Mouse (Mus musculus): Measurements from ENCODE around the gene Mymx. TPM values are rescaled to one million over a fixed set of nuclear protein-coding genes. Genes with fewer than 3 reads are reported as not detected.

Mymx gene
- polyA plus RNA-seq, 1 experiment, result 0.61 TPM

DNA sequence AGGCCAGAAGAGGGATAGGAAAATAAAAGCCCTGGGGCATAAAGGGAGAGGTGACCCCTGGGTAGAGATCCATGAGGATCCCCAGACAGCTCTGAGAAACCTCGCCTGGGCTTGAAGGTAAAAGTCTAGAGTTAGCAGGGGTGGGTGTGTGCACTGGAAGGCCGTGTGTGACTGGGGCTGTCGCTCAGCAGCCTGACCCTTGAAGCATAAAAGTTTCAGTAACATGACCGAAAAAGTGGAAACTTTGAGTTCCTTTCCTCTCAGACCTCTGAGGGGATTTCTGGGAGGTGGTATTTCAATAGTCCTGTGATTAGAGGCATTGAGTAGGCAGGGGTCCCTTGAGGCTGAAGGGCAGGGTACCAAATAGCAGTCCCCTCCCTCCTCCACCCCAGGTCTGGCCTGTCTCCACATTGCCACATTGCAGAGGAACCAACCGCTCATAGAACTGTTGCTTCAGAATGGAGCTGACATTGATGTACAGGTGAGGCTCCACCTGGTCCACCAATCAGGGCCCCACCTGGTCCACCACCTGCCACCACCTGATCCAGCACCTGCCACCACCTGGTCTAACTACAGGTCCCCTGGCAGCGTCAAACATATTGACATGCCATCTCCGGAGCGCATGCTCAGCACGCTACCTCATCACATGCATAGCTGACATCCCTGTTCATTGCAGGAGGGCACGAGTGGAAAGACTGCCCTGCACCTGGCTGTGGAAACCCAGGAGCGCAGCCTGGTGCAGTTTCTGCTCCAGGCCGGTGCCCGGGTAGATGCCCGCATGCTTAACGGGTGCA, 42.0 kb downstream of the Mymx start:
- Histone ChIP-seq H3K4me1 (replicated peaks; ENCODE audit: control insufficient read depth, insufficient read depth, low read length) (peaks cover 39% of the 10 kb centered on the region), H3K4me3 (ENCODE audit: control insufficient read depth, insufficient read depth, low read length) (no peak overlapping the region), H3K27ac (ENCODE audit: control insufficient read depth, insufficient read depth, low read length) (no peak overlapping the region), H3K27me3 (ENCODE audit: control insufficient read depth, insufficient read depth, low read length) (no peaks in the 10 kb centered on the region), H3K36me3 (ENCODE audit: control insufficient read depth, insufficient read depth, low read length) (0 out of 2 replicates have a peak, but pooled peaks cover 12% of the 10 kb centered on the region)
- DNase-seq, result no peak
- 95% methylated on average over 15 of the region's 15 CpGs for whole genome bisulfite sequencing
- no peak for TF ChIP-seq POLR2A (IDR thresholded peaks at IDR 0.05; ENCODE audit: control insufficient read depth, extremely low read depth, insufficient read depth, low read length, poor library complexity)
- no peak for TF ChIP-seq CTCF (IDR thresholded peaks at IDR 0.05; ENCODE audit: borderline replicate concordance, control insufficient read depth, extremely low read depth, insufficient read depth, low read length, poor library complexity)

DNA sequence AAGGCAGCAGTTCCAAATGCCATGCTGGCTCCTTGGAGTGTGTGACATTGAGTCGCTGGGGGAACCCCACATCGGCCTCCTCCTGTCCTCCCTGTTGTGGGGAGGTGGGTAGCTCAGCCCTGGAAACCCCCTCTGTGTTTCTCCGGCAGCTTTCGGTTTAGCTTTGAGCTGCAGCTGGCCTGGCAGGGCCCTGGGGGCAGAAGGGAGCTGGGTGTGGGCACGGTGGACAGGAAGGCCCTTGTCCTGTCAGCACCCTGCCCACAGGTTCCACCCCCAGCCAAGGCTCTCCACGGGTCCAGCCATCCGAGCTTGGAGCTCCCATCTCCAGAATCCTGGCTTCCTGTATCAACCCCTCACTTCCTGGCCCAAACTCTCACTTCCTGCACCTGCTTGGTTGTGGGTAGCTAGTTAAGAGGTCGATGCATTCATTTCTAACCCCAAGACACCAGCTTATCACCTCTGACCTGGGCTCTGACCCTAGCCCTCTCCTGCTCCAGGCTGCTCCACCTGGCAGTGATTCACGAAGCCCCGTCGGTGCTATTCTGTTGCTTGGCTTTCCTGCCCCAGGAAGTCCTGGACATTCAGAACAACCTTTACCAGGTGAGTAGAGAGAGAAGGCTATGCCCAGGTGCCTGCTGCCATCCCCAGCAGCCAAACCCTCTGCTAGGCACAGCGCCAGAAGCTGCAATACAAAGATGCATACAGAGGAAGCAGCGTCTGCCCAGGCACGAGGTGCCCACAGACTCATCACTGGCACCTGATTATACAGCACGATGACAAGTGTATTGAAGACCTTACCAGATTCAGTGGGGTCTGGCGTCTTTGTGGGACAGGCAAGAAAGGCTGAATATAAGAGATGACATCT, 43.7 kb downstream of the Mymx start:
- DNase-seq, result peak; percentile 56
- Histone ChIP-seq H3K4me1 (replicated peaks; ENCODE audit: control insufficient read depth, insufficient read depth, low read length) (peaks cover 32% of the 10 kb centered on the region), H3K27me3 (ENCODE audit: control insufficient read depth, insufficient read depth, low read length) (no peaks in the 10 kb centered on the region), H3K4me3 (ENCODE audit: control insufficient read depth, insufficient read depth, low read length) (peak overlapping the region; percentile 97), H3K27ac (ENCODE audit: control insufficient read depth, insufficient read depth, low read length) (peak overlapping the region; percentile 91), H3K36me3 (ENCODE audit: control insufficient read depth, insufficient read depth, low read length) (0 out of 2 replicates have a peak, but pooled peaks cover 12% of the 10 kb centered on the region)
- WGBS, result 5% methylated on average over 16 of the region's 16 CpGs
- TF ChIP-seq CTCF (IDR thresholded peaks at IDR 0.05; ENCODE audit: borderline replicate concordance, control insufficient read depth, extremely low read depth, insufficient read depth, low read length, poor library complexity) (no peak), POLR2A (IDR thresholded peaks at IDR 0.05; ENCODE audit: control insufficient read depth, extremely low read depth, insufficient read depth, low read length, poor library complexity) (peak; percentile 39; the same call in 1 of the 2 replicates)

DNA sequence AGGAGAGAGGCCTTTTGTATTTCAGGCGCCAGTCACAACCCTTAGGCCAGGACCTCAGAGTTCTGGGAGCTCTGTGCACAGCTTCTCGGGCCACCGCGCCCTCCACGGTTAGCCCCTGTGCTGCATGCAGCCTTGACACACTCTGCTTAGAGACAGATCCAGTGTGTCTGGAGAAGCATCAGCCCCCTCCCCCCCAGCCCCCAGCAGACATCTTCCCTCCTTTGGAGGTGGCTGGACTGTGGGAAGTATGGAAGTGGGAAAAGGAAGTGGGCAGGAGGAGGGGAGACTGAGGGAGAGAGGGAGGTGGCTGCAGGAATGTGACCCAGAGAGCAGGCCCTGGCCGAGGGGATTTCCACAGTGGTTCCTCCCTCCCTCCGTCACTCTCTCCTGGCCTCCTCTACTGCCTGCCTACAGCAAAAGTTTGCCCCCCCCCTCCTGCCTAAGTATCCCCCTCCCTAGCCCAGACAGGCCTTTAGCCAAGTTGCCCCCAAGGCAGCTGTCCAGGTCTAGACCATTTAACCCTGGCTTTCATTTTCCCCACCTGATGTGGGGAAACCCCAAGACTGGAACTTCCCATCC, 44.6 kb downstream of the Mymx start:
- Histone ChIP-seq H3K36me3 (ENCODE audit: control insufficient read depth, insufficient read depth, low read length) (0 out of 2 replicates have a peak, but pooled peaks cover 12% of the 10 kb centered on the region), H3K4me3 (ENCODE audit: control insufficient read depth, insufficient read depth, low read length) (peak overlapping the region; percentile 97), H3K27ac (ENCODE audit: control insufficient read depth, insufficient read depth, low read length) (peak overlapping the region; percentile 91), H3K27me3 (ENCODE audit: control insufficient read depth, insufficient read depth, low read length) (no peaks in the 10 kb centered on the region), H3K4me1 (replicated peaks; ENCODE audit: control insufficient read depth, insufficient read depth, low read length) (peaks cover 30% of the 10 kb centered on the region)
- DNase-seq, result peak; percentile 36
- WGBS, result 8% methylated on average over 7 of the region's 7 CpGs
- TF ChIP-seq POLR2A (IDR thresholded peaks at IDR 0.05; ENCODE audit: control insufficient read depth, extremely low read depth, insufficient read depth, low read length, poor library complexity), result no peak
- 0 out of 2 replicates have a peak, but pooled peaks have one; percentile 11 for TF ChIP-seq CTCF (IDR thresholded peaks at IDR 0.05; ENCODE audit: borderline replicate concordance, control insufficient read depth, extremely low read depth, insufficient read depth, low read length, poor library complexity)

DNA sequence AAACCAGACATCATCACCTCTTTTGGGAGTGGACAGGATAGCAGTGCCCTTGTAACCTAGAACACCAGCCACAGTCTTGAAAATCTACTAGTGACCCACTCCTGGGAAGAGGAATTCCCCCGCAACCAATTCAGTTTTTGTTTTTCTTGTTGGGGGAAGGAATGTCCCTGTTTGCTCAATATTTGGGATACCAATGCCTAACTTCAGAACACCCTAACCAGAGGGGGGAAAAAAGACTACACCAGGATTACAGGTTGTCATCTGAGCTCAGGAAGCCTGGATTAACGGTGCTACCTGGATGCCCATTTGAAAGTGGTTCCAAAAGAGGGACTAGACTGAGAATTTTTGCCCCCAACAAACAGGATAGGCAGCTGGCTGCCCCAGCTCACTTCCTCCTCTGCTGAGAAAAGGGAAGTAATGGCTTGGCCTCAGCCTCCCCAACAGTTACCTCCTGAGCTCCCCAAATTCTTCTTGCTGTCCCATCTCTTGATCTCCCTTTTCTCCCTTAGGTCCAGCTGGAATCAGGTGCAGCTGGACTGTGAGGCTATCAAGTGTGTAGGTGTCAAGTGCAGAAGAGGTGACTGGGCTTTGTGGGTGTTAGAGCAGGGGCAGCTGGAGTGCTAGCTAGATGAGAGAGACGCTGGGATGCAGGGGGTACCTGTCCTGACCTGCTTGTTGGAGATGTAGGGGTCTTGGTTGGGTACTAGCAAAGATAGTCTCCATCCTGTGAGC, 45.2 kb downstream of the Mymx start:
- Histone ChIP-seq H3K36me3 (ENCODE audit: control insufficient read depth, insufficient read depth, low read length) (0 out of 2 replicates have a peak, but pooled peaks cover 12% of the 10 kb centered on the region), H3K4me1 (replicated peaks; ENCODE audit: control insufficient read depth, insufficient read depth, low read length) (peaks cover 33% of the 10 kb centered on the region), H3K27me3 (ENCODE audit: control insufficient read depth, insufficient read depth, low read length) (no peaks in the 10 kb centered on the region), H3K27ac (ENCODE audit: control insufficient read depth, insufficient read depth, low read length) (peak overlapping the region; percentile 91), H3K4me3 (ENCODE audit: control insufficient read depth, insufficient read depth, low read length) (peak overlapping the region; percentile 97)
- TF ChIP-seq POLR2A (IDR thresholded peaks at IDR 0.05; ENCODE audit: control insufficient read depth, extremely low read depth, insufficient read depth, low read length, poor library complexity) (no peak), CTCF (IDR thresholded peaks at IDR 0.05; ENCODE audit: borderline replicate concordance, control insufficient read depth, extremely low read depth, insufficient read depth, low read length, poor library complexity) (no peak)
- DNase-seq, result peak; percentile 52
- WGBS, result under 1% methylated on average over 3 of the region's 3 CpGs

DNA sequence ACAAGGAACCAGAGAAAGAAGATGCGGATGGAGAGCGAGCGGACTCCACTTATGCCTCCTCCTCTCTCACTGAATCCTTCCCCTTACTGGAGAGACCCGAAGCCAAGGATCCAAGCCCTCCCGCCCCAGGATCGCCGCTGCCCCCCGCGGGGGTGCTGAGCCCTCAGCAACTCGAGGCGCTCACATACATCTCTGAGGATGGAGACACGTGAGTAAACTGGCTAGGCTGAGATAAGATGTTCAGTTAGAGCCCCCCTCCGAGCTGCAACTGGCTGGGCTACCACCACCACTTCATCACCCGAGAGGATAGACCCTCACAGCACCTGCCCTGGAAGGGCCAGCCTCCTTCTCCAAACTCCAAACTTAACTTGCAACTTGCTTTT, 45.8 kb downstream of the Mymx start:
- H3K4me1 ChIP-seq (replicated peaks; ENCODE audit: control insufficient read depth, insufficient read depth, low read length), result peaks cover 33% of the 10 kb centered on the region
- DNase-seq, result no peak
- no peak for TF ChIP-seq CTCF (IDR thresholded peaks at IDR 0.05; ENCODE audit: borderline replicate concordance, control insufficient read depth, extremely low read depth, insufficient read depth, low read length, poor library complexity)
- no peak; the same call in 1 of the 2 replicates for TF ChIP-seq POLR2A (IDR thresholded peaks at IDR 0.05; ENCODE audit: control insufficient read depth, extremely low read depth, insufficient read depth, low read length, poor library complexity)
- no peaks in the 10 kb centered on the region for H3K27me3 ChIP-seq (ENCODE audit: control insufficient read depth, insufficient read depth, low read length)
- H3K27ac ChIP-seq (ENCODE audit: control insufficient read depth, insufficient read depth, low read length), result peak overlapping the region; percentile 70
- H3K4me3 ChIP-seq (ENCODE audit: control insufficient read depth, insufficient read depth, low read length), result peak overlapping the region; percentile 97
- H3K36me3 ChIP-seq (ENCODE audit: control insufficient read depth, insufficient read depth, low read length), result 0 out of 2 replicates have a peak, but pooled peaks cover 12% of the 10 kb centered on the region
- 1% methylated on average over 14 of the region's 14 CpGs for WGBS
